Mouse (Mus musculus): ENCODE measurements around the gene Fndc8.

GRCm38 (mm10) chr11:82866850-82867564, 24.9 kb upstream of the Fndc8 start:
- no peak for TF ChIP-seq EP300 (IDR thresholded peaks at IDR 0.05)
- TF ChIP-seq CTCF (IDR thresholded peaks at IDR 0.05): no peak

Measured in lung, postnatal 0 days (tissue).